Mouse (Mus musculus) cerebellum, postnatal 25 days (tissue): ENCODE measurements around the gene Ctdspl.

Source experiments
- DNase-seq, 2 experiments: peaks; one replicate each; pipeline ENCODE4 v3.0.0; 2021; ENCODE audit warnings: mixed read lengths in 2 of 2

The Ctdspl gene

DNA sequence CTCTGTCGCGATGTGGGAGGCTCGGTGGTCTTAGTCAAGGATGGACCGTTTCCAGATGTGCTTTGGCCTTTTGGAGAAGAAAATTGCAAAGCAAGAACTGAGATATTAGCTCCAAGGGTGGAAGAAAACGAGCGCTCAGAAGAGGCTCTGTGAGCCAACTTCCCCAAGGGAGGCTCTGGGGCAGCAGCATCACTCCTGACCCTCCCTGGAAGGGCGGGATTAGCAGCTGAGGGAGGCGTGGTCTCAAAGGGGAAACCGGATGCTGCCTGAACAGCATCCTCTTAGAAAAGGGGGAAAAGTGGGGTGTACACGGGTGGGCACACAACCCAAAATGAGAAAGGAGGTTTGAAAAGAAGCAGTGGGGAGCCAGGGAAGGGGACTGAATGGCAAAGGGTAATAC, 23.8 kb downstream of the Ctdspl start:
- no peak for DNase-seq

GRCm38 (mm10) chr9:118950751-118951150, 24.5 kb downstream of the Ctdspl start:
- no peak for DNase-seq

DNA sequence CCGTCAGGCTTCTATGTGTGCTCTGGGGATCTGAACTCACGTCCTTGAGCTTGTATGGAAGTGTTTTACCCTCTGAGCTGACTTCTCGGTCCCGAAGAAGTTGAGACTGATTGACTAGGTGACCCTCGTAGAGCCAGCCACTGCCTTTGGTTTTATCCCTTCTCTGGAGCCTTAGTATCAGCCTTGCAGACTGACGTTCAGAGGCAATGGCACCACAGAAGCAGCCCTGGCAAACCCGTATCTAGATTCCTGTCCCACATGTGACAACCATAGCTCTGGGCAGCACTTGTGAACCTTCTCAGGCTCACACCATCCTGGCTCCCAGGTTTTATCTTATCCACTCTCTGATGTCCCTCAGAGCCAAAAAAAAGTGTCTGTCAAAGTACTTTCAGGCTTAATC, 25.1 kb downstream of the Ctdspl start:
- DNase-seq: no peak

DNA sequence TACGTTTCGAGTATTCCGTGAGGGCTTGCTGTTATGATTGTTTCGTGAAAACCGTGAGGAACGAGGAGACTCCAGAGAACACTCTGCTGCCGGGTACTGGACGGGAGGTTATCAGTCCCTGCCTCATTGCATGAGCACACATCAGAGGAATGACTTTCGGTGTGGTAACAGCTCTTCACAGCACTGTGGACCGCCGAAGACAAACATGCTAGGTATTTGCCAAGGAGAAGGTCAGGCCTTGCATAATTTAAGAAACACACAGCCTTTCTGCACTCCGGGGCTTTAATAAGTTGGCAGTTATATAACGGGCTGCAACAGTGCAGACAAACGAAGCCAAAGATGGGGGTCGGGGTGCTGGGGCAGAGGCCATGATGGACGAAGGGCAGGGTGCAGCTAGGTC, 25.9 kb downstream of the Ctdspl start:
- no peak for DNase-seq

DNA sequence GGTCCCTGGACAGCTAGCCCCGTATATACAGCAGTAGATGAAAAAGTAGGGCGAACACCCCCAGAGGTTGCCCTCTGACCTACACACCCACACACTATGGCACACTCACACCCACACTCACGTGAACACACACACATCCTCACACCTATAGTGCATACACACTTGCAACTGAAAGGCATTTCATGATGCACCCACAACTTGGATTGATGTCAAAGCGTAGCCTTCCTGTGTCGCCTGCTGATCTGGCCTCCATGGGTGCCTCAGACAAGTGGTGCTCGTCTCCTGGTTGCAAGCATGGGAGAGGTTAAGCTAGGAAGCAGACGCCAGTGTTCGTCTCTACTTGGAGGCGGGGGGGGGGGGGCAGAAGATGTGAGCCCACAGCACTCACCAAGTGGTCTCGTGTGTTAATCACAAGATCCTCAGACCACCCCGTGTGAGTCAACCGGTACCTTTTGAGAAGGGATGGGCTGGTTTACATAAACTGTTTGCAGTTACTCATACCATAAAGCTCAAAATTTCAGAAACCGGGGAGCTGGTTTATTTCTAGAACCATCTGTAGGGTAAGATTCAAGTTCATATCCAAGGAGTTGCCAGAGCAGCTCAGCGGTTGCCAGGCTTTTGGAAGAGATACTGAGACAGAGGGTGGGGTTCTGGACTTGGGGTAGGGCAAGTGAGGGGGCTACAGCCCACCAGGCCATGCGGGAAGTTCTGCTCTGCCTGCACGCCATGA, 27.4 kb downstream of the Ctdspl start:
- DNase-seq: no peak

DNA sequence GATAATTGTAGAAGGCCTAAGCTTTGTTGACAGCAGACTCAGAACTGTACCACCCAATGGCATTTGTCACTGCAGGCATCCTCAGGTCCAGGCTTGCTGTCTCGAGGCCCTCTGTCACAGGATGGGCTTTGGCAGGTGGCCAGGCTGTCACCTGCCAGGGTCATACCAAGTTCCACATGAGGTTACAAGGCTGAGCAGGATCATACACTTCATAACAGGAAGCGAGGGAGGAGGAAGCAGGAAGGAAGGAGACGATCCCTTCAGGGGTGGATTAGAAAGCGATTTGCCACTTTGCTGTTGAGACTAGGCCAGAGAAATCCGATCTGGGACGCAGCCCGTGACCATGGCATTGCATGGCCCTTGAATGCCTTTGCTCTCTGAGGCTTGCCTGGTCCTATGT, 32.5 kb downstream of the Ctdspl start:
- no peak for DNase-seq

DNA sequence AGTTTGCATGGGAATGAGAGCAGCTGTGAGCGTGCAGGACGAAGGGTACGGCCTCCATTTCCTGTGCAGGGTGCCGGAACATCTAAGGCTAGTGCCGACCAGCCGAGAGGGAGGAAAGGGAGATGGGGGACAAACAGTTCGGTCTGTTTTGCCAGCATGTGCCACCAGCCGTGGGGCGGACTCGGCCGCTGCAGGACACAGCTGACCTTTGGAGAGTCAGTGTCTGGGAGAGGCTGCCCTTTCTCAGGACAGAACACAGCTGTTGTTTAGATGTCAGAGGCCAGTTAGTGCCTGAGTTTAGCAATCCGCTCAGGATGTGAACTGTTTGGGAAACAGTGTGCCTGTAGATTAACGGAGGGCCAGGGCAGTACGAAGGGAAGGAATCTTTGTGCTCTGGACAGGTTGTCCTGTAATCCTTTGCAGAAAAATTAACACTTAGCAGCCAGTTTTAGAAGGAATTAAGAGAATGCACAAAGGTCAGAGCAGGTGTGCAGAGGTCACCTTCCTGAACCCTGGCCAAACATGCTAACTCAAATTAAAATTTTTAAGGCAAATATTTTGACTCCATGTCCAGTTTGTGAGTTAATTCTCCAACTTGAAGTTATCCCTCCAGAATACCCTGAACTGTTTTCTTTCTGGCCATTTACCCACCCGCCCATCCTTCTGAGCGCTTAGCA, 34.3 kb downstream of the Ctdspl start:
- DNase-seq: no peak

- no peak for DNase-seq
These were observed 36.9 kb downstream of the Ctdspl start for GRCm38 (mm10) chr9:118963149-118963548.

DNA sequence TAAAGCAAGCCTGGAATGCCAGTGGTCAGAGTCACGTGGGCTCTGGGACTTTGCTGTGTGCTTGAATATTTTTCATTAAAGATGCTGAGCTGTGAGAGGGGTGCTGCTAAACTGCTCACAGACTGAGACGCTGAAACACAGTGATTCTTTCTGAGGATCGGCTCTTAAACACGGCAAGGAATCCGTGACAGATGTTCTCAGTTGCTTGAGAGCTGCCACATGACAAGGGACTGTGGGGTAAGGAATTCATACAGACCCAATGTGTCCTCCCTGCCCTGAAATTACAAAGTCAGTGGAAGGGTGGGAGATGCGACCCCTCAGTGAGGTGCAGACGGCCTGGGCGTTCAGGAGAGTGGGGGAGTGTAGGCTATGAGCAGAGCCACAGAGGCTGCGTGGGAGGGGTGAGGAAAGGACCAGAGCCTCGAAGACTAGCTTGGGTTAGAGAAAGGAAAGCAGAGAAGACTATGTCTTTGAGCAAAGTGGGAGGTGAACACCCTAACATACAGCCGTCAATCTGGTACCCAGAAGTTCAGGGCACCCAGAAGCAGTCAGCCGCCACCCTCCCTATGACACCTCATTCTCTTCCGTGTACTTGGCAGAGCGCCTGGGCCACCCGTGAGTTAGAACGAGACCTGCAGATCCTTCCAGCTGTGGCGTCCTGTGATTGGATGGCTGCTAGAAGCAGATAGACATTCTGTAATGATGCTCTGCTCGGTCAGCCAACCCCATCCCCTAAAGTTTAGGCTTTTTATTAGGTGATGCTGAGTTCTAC, 38.2 kb downstream of the Ctdspl start:
- DNase-seq: no peak

DNA sequence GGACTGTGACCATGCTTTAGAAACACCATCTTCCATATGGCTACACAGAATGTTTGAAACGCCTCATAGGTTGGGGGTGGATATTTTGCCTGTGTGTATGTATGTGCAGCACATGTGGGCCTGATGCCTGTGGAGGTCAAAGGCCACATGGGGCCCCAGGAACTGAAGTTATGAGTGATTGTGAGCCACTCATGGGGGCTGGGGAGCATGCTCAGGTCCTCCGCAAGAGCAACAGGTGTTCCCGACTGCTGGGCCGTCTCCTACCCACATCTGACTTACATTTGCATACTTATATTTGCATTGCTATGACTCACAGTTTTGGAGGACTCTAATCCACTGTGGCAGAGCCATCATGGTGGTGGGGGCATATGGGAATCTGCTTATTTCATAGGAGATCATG, 43.6 kb downstream of the Ctdspl start:
- DNase-seq: no peak

DNA sequence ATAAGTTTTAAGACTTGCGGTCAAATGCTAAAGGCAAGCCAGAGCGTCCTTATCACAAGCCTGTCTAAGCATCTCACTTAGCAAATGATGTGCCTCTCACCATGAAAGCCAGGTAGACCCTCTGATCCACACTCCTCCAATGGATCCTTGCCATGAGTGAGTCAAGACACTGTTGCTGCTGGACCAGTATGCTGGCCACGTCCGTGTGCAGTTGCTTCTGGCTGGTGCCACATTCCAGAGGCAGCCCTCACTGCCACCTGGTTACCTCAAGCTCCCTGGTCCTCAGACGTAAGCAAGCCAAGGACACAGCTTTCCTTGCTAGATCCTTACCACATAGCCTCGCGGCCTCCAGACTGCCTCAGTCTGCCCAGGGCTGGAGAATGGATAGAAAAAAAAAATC, 46.8 kb downstream of the Ctdspl start:
- no peak for DNase-seq

DNA sequence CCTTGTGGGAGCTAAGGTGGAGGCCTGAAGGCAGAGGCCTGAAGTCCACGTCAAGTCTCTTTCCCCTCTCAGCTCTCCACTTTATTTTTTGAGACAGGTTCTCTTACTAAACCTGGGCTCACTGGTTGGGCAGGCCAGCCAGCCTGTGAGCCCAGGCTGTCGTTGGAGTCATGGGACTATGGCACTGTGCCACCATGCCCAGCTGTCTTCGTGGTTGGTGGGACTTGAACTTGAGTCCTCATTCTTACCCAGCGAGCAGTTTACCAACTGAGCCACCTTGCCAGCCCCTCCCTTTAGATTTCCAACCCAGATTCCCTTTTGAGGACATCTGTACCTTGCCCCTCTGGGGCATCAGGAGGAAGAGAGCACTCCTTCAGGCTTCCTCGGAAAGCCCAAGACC, 47.3 kb downstream of the Ctdspl start:
- DNase-seq: peak in 1 of 2 experiments; percentile 33

GRCm38 (mm10) chr9:118974148-118974547, 47.9 kb downstream of the Ctdspl start:
- peak; percentile 36 to 50 for DNase-seq

GRCm38 (mm10) chr9:118975211-118975671, 49.0 kb downstream of the Ctdspl start:
- no peak for DNase-seq

- peak; percentile 23 to 29 for DNase-seq
These were observed 49.5 kb downstream of the Ctdspl start for GRCm38 (mm10) chr9:118975758-118976157.

- DNase-seq: peak; percentile 42 to 67
These were observed 50.3 kb downstream of the Ctdspl start for GRCm38 (mm10) chr9:118976561-118976960.

DNA sequence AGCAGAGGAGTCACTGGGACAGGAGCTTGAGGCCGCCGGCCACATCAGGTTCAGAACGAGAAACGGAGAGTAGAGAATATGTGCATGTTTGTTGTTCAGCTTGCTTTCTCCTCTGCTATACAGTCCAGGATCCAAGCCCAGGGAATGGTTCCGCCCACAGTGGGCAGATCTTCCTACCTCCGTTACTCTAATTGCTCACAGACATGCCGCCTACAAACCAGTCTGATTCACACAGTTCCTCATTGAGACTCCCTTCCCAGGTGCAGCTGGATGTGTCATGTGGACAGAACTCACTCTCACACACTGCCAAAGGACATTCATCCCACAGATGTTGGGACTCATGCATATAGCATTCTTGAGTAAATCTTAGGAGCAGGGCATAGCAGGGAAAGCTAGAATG, 51.2 kb downstream of the Ctdspl start:
- DNase-seq: no peak

- peak; percentile 27 to 36 for DNase-seq
These were observed 54.2 kb downstream of the Ctdspl start for GRCm38 (mm10) chr9:118980411-118980823.

GRCm38 (mm10) chr9:118984650-118985432, 58.6 kb downstream of the Ctdspl start:
- no peak for DNase-seq

DNA sequence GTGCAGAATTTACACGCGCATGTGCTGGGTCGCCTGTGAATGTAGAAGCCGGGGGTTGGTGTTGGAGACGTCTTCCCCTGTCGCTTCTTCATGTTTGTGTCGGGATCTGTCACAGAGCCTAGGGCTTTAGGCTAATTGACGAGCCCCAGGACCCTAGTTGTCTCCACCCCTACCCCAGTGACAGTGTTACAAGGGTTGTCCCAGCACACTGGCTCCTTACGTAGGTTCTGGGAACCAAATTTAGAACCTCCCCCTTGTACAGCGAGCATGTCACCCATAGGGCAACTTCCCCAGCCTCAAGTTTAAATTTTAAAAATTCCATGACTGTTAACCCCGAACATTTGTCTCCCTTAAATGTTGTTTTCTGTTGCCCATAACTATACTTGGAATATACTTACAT, 60.0 kb downstream of the Ctdspl start:
- DNase-seq: no peak

DNA sequence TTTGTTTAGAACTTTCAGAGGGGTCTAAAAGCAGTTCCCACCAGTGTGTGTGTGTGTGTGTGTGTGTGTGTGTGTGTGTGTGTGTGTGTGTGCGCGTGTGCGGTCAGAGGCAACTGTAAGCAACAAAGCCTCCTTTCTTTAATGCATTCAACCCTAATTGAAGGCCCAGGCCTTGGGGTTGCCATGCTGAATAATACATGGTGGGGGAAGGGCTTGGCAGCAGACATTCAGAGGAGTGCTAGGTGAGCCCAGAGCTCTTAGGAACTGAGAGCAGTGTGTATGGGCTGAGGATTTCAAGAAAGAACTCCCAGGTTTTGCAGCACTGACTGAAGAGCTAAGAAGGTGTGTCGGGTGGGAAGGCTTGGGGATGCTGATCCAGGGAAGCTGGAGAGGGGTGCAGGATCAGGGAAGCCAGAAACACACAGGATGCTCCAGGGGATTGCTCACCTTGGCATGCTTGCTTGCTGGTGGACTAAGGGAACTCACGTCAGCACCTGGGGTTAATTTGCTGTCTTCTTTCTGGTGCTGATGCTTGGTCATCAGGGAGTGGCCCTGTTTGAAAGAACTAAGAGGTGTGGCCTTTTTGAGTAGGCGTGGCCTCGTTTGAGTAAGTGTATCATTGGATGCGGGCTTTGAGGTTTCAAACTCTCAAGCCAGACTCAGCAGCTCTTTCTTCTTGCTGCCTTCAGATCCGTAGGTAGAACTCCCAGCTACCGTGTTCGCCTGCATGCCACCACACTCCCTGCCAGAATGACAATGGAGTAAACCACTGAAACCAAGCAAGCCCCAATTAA, 62.7 kb downstream of the Ctdspl start:
- no peak for DNase-seq

GRCm38 (mm10) chr9:118990490-118990889, 64.2 kb downstream of the Ctdspl start:
- DNase-seq: no peak
